Mouse (Mus musculus) liver, postnatal 0 days (tissue): ENCODE results near the gene Krt75.
"Not testable (repeated sequence)": the region's sequence is repeated elsewhere in the genome, so short reads cannot be mapped to it uniquely, and the experiment has no call there.

Source experiments
- CTCF ChIP-seq: sonication (generic); IDR thresholded peaks from 2 replicates; pipeline ENCODE4 v1.5.1; 2016; ENCODE audit warnings: antibody characterized with exemption, low read depth
- EP300 ChIP-seq: IDR thresholded peaks from 2 replicates; pipeline ENCODE4 v1.6.1; 2016; ENCODE audit warnings: antibody characterized with exemption, low read depth, mild to moderate bottlenecking

- TF ChIP-seq EP300, CTCF: not testable (repeated sequence)
Measured at GRCm38 (mm10) chr15:101517161-101517560, 56.5 kb downstream of the Krt75 start, which contains the start of gene Gm49425.
